Comparison of ENCODE assay signal across 23 mouse cellular contexts in the genomic region with DNA sequence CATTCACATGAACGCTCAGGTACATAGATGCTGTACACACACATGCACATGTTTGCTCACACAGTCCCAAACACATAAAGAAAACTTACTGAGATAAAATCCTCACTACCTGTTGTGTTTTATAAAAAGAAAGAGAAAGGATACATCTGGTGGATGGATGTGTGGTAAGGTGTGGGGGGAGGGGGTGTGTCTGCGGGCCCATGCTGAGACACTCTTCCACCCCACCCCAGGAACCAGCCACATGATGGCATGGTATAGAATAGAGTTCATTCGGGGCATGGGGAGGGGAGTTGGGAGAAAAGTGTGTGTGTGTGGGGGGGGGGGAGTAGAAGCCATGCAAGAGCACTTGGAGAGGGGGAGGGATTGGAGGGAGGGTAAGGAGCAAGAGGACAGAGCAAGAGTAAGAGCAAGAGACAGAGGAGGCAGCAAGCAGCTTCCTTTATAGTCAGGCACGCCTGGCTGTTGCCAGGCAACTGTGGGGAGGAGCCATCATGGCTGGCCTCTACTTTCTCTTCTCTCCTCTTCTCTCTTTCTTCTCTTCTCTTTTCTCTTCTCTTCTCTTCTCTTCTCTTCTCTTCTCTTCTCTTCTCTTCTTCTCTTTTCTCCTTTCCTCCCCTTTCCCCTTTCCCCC. TPM values are rescaled to one million over a fixed set of nuclear protein-coding genes. Genes with fewer than 3 reads are reported as not detected.
DNase-seq lines count a peak whose midpoint lies in the region; ATAC-seq lines count a peak whose summit lies in the region.
"Had no signal": no experiment of that assay in that cellular context is flagged by ENCODE, and none has a peak within 500 bp of the region (broad histone marks: within the 10 kb centered on the region; RNA-seq: fewer than 3 reads in every experiment).

No protein-coding gene starts in this region.

- no peak for ATAC-seq in embryonic facial prominence, embryonic 11.5 days (replicated peaks; ENCODE audit: insufficient number of reproducible peaks, low FRiP score, low TSS enrichment, low read depth)
- peak; percentile 56; the same call in 1 of the 2 replicates for ATAC-seq in midbrain, embryonic 12.5 days (ENCODE audit: low FRiP score, low read depth)
- no peak for ATAC-seq in midbrain, embryonic 15.5 days (replicated peaks)
- ATAC-seq in megakaryocyte progenitor cell, adult 5-6 weeks (replicated peaks; ENCODE audit: poor library complexity), result 0 out of 2 replicates have a peak, but pooled peaks have one; percentile 26
- ATAC-seq in liver, embryonic 11.5 days (replicated peaks; ENCODE audit: low FRiP score), result no peak
- ATAC-seq: intestine, embryonic 15.5 days had no signal

- no peak overlapping the region for H3K27ac ChIP-seq in embryonic facial prominence, embryonic 11.5 days (replicated peaks; ENCODE audit: low read depth, low read length)
- no peak overlapping the region for H3K27ac ChIP-seq in embryonic facial prominence, embryonic 10.5 days (replicated peaks)
- H3K27ac ChIP-seq in midbrain, embryonic 12.5 days (replicated peaks), result no peak overlapping the region
- H3K27ac ChIP-seq in midbrain, embryonic 15.5 days, result no peak overlapping the region
- no peak overlapping the region for H3K27ac ChIP-seq in liver, embryonic 11.5 days (ENCODE audit: low read depth, low read length)
- H3K27ac ChIP-seq: embryonic facial prominence, embryonic 15.5 days; heart, embryonic 15.5 days; hindbrain, embryonic 10.5 days; intestine, embryonic 15.5 days; layer of hippocampus, adult 2 months; limb, embryonic 13.5 days; stomach, postnatal 0 days had no signal

- H3K4me2 ChIP-seq in embryonic facial prominence, embryonic 11.5 days (ENCODE audit: low read depth, low read length), result no peak overlapping the region
- no peak overlapping the region for H3K4me2 ChIP-seq in midbrain, embryonic 12.5 days (replicated peaks)
- H3K4me2 ChIP-seq in midbrain, embryonic 15.5 days, result no peak overlapping the region
- H3K4me2 ChIP-seq in liver, embryonic 11.5 days, result no peak overlapping the region
- H3K4me2 ChIP-seq: embryonic facial prominence, embryonic 15.5 days; heart, embryonic 15.5 days; intestine, embryonic 15.5 days; limb, embryonic 13.5 days had no signal

- WGBS in embryonic facial prominence, embryonic 11.5 days, result 63% methylated on average over 4 of the region's 4 CpGs
- 67% methylated on average over 4 of the region's 4 CpGs for WGBS in embryonic facial prominence, embryonic 10.5 days
- WGBS in midbrain, embryonic 12.5 days, result 54% methylated on average over 4 of the region's 4 CpGs
- WGBS in midbrain, embryonic 15.5 days, result 54% methylated on average over 4 of the region's 4 CpGs
- WGBS in liver, embryonic 11.5 days, result 56% methylated on average over 4 of the region's 4 CpGs

- no peaks in the 10 kb centered on the region for H3K27me3 ChIP-seq in embryonic facial prominence, embryonic 11.5 days (ENCODE audit: control insufficient read depth, insufficient read depth, low read length)
- H3K27me3 ChIP-seq in embryonic facial prominence, embryonic 10.5 days (replicated peaks; ENCODE audit: low read depth, poor library complexity, severe bottlenecking), result no peaks in the 10 kb centered on the region
- no peaks in the 10 kb centered on the region for H3K27me3 ChIP-seq in midbrain, embryonic 12.5 days
- no peaks in the 10 kb centered on the region for H3K27me3 ChIP-seq in midbrain, embryonic 15.5 days (replicated peaks)
- H3K27me3 ChIP-seq in liver, embryonic 11.5 days (replicated peaks; ENCODE audit: control insufficient read depth, insufficient read depth, low read length), result no peaks in the 10 kb centered on the region
- H3K27me3 ChIP-seq: embryonic facial prominence, embryonic 15.5 days; heart, embryonic 15.5 days; intestine, embryonic 15.5 days; limb, embryonic 13.5 days had no signal

- no peaks in the 10 kb centered on the region for H3K4me1 ChIP-seq in embryonic facial prominence, embryonic 11.5 days (ENCODE audit: control insufficient read depth, insufficient read depth, low read length)
- H3K4me1 ChIP-seq in embryonic facial prominence, embryonic 10.5 days, result peaks cover 4% of the 10 kb centered on the region; the same call in 1 of the 2 replicates
- H3K4me1 ChIP-seq in midbrain, embryonic 12.5 days, result 0 out of 2 replicates have a peak, but pooled peaks cover 4% of the 10 kb centered on the region
- H3K4me1 ChIP-seq in midbrain, embryonic 15.5 days, result no peaks in the 10 kb centered on the region
- H3K4me1 ChIP-seq in liver, embryonic 11.5 days (replicated peaks; ENCODE audit: control insufficient read depth, insufficient read depth, low read length), result no peaks in the 10 kb centered on the region
- H3K4me1 ChIP-seq: embryonic facial prominence, embryonic 15.5 days; heart, embryonic 15.5 days; intestine, embryonic 15.5 days; limb, embryonic 13.5 days had no signal

- peak; percentile 8 for DNase-seq in embryonic facial prominence, embryonic 11.5 days (ENCODE audit: low spot score)
- DNase-seq in embryonic facial prominence, embryonic 10.5 days (ENCODE audit: low spot score), result no peak
- peak; percentile 69 for DNase-seq in R1 (ENCODE audit: low read depth, low spot score)
- no peak for DNase-seq in liver, embryonic 11.5 days (ENCODE audit: low spot score)
- DNase-seq in ovary, adult 18-20 months (ENCODE audit: low spot score), result no peak
- DNase-seq: cerebellum, postnatal 25 days; lung, postnatal 36 days; right cerebral cortex, postnatal 14 days had no signal

- no peaks in the 10 kb centered on the region for H3K36me3 ChIP-seq in embryonic facial prominence, embryonic 11.5 days (replicated peaks; ENCODE audit: control insufficient read depth, insufficient read depth, low read depth, low read length)
- H3K36me3 ChIP-seq in embryonic facial prominence, embryonic 10.5 days (replicated peaks), result peaks cover 3% of the 10 kb centered on the region
- H3K36me3 ChIP-seq in midbrain, embryonic 12.5 days, result no peaks in the 10 kb centered on the region
- no peaks in the 10 kb centered on the region for H3K36me3 ChIP-seq in midbrain, embryonic 15.5 days (replicated peaks)
- H3K36me3 ChIP-seq in liver, embryonic 11.5 days (ENCODE audit: control insufficient read depth, insufficient read depth, low read length), result no peaks in the 10 kb centered on the region
- H3K36me3 ChIP-seq: embryonic facial prominence, embryonic 15.5 days; heart, embryonic 15.5 days; intestine, embryonic 15.5 days; limb, embryonic 13.5 days had no signal

- H3K9ac ChIP-seq in embryonic facial prominence, embryonic 11.5 days (replicated peaks; ENCODE audit: low read length), result no peak overlapping the region
- no peak overlapping the region for H3K9ac ChIP-seq in midbrain, embryonic 12.5 days (replicated peaks)
- no peak overlapping the region for H3K9ac ChIP-seq in midbrain, embryonic 15.5 days
- no peak overlapping the region for H3K9ac ChIP-seq in liver, embryonic 11.5 days (ENCODE audit: low read depth, low read length)
- H3K9ac ChIP-seq: embryonic facial prominence, embryonic 15.5 days; heart, embryonic 15.5 days; intestine, embryonic 15.5 days; limb, embryonic 13.5 days had no signal

- H3K4me3 ChIP-seq in embryonic facial prominence, embryonic 11.5 days (ENCODE audit: low read depth, low read length), result no peak overlapping the region
- H3K4me3 ChIP-seq in embryonic facial prominence, embryonic 10.5 days, result no peak overlapping the region
- H3K4me3 ChIP-seq in midbrain, embryonic 12.5 days, result no peak overlapping the region
- no peak overlapping the region for H3K4me3 ChIP-seq in midbrain, embryonic 15.5 days
- H3K4me3 ChIP-seq in liver, embryonic 11.5 days (ENCODE audit: low read depth, low read length), result no peak overlapping the region
- H3K4me3 ChIP-seq: embryonic facial prominence, embryonic 15.5 days; heart, embryonic 15.5 days; hindbrain, embryonic 10.5 days; intestine, embryonic 15.5 days; layer of hippocampus, adult 2 months; limb, embryonic 13.5 days had no signal

- no peaks in the 10 kb centered on the region for H3K9me3 ChIP-seq in embryonic facial prominence, embryonic 11.5 days (replicated peaks; ENCODE audit: control insufficient read depth, low read length)
- H3K9me3 ChIP-seq in embryonic facial prominence, embryonic 10.5 days, result no peaks in the 10 kb centered on the region
- H3K9me3 ChIP-seq in midbrain, embryonic 12.5 days, result no peaks in the 10 kb centered on the region
- no peaks in the 10 kb centered on the region for H3K9me3 ChIP-seq in midbrain, embryonic 15.5 days
- H3K9me3 ChIP-seq in liver, embryonic 11.5 days (ENCODE audit: control insufficient read depth, low read length), result no peaks in the 10 kb centered on the region
- H3K9me3 ChIP-seq: embryonic facial prominence, embryonic 15.5 days; G1E; heart, embryonic 15.5 days; hindbrain, embryonic 10.5 days; intestine, embryonic 15.5 days; limb, embryonic 13.5 days had no signal

RNA-seq across cellular contexts. Expression of gene Mttp, which starts 17.9 kb away (rescaled TPM):
- polyA plus RNA-seq in embryonic facial prominence, embryonic 11.5 days (2014; fragmentation: Nextera tagmentation; extraction: Ambion mirVana), result 8.3 and 9.2 TPM in 2 replicates
- polyA plus RNA-seq in embryonic facial prominence, embryonic 10.5 days (2016; fragmentation: Nextera tagmentation; extraction: Ambion mirVana), result 9.8 and 10.0 TPM in 2 replicates
- polyA plus RNA-seq in midbrain, embryonic 12.5 days (2016; fragmentation: Nextera tagmentation; extraction: Ambion mirVana), result 12.4 and 14.1 TPM in 2 replicates
- 8.3 and 10.9 TPM in 2 replicates for polyA plus RNA-seq in midbrain, embryonic 15.5 days (2015; fragmentation: Nextera tagmentation; extraction: Ambion mirVana)
- 3.1 and 4.5 TPM in 2 replicates for total RNA-seq in megakaryocyte progenitor cell, adult 5-6 weeks (2015)
- total RNA-seq in megakaryocyte progenitor cell, adult 5-6 weeks (2017), result 2.0 and 5.6 TPM in 2 replicates
- polyA plus RNA-seq in liver, embryonic 11.5 days (2014; fragmentation: Nextera tagmentation; extraction: Ambion mirVana), result 45.0 and 53.2 TPM in 2 replicates

RNA-seq across cellular contexts. Expression of gene Trmt10a, which starts 19.4 kb away (rescaled TPM):
- polyA plus RNA-seq in embryonic facial prominence, embryonic 11.5 days (2014; fragmentation: Nextera tagmentation; extraction: Ambion mirVana), result 16.5 and 17.2 TPM in 2 replicates
- 18.1 and 20.0 TPM in 2 replicates for polyA plus RNA-seq in embryonic facial prominence, embryonic 10.5 days (2016; fragmentation: Nextera tagmentation; extraction: Ambion mirVana)
- polyA plus RNA-seq in midbrain, embryonic 12.5 days (2016; fragmentation: Nextera tagmentation; extraction: Ambion mirVana), result 14.0 and 15.6 TPM in 2 replicates
- polyA plus RNA-seq in midbrain, embryonic 15.5 days (2015; fragmentation: Nextera tagmentation; extraction: Ambion mirVana), result 6.5 and 7.3 TPM in 2 replicates
- total RNA-seq in megakaryocyte progenitor cell, adult 5-6 weeks (2015), result 5.6 and 8.2 TPM in 2 replicates
- 10.7 and 25.7 TPM in 2 replicates for total RNA-seq in megakaryocyte progenitor cell, adult 5-6 weeks (2017)
- polyA plus RNA-seq in liver, embryonic 11.5 days (2014; fragmentation: Nextera tagmentation; extraction: Ambion mirVana), result 13.1 and 13.5 TPM in 2 replicates

RNA-seq across cellular contexts. Expression of gene 4930579F01Rik, which starts 31.0 kb away (rescaled TPM):
- polyA plus RNA-seq in embryonic facial prominence, embryonic 11.5 days (2014; fragmentation: Nextera tagmentation; extraction: Ambion mirVana), result not detected in 2 replicates
- polyA plus RNA-seq in embryonic facial prominence, embryonic 10.5 days (2016; fragmentation: Nextera tagmentation; extraction: Ambion mirVana), result not detected in 2 replicates
- 0.14 TPM in 1 of 2 replicates, not detected in the other for polyA plus RNA-seq in midbrain, embryonic 12.5 days (2016; fragmentation: Nextera tagmentation; extraction: Ambion mirVana)
- not detected in 2 replicates for polyA plus RNA-seq in midbrain, embryonic 15.5 days (2015; fragmentation: Nextera tagmentation; extraction: Ambion mirVana)
- total RNA-seq in megakaryocyte progenitor cell, adult 5-6 weeks (2015), result not detected in 2 replicates
- total RNA-seq in megakaryocyte progenitor cell, adult 5-6 weeks (2017), result not detected in 2 replicates
- not detected in 2 replicates for polyA plus RNA-seq in liver, embryonic 11.5 days (2014; fragmentation: Nextera tagmentation; extraction: Ambion mirVana)
- total RNA-seq: adrenal gland, postnatal 36 days; G1E; gastrocnemius, postnatal 4 days; layer of hippocampus, adult 2 months had no signal
- polyA plus RNA-seq: frontal cortex, adult 2 months; G1E; heart, embryonic 15.5 days; hindbrain, embryonic 10.5 days; liver, embryonic 16.5 days had no signal

RNA-seq across cellular contexts. Expression of gene Adh7, which starts 54.9 kb away (rescaled TPM):
- polyA plus RNA-seq in embryonic facial prominence, embryonic 11.5 days (2014; fragmentation: Nextera tagmentation; extraction: Ambion mirVana), result not detected in 2 replicates
- not detected in 2 replicates for polyA plus RNA-seq in embryonic facial prominence, embryonic 10.5 days (2016; fragmentation: Nextera tagmentation; extraction: Ambion mirVana)
- 0.47 and 0.50 TPM in 2 replicates for polyA plus RNA-seq in midbrain, embryonic 12.5 days (2016; fragmentation: Nextera tagmentation; extraction: Ambion mirVana)
- polyA plus RNA-seq in midbrain, embryonic 15.5 days (2015; fragmentation: Nextera tagmentation; extraction: Ambion mirVana), result 1.2 and 1.4 TPM in 2 replicates
- not detected in 2 replicates for total RNA-seq in megakaryocyte progenitor cell, adult 5-6 weeks (2015)
- total RNA-seq in megakaryocyte progenitor cell, adult 5-6 weeks (2017), result not detected in 2 replicates
- 0.12 and 0.13 TPM in 2 replicates for polyA plus RNA-seq in liver, embryonic 11.5 days (2014; fragmentation: Nextera tagmentation; extraction: Ambion mirVana)
- polyA plus RNA-seq: G1E had no signal

Comparison
In these comparisons a context has a peak if more than half of its experiments do, and no peak if none do; other contexts are left out.
1. ATAC-seq: peak in midbrain, embryonic 12.5 days (single experiment) and megakaryocyte progenitor cell, adult 5-6 weeks (single experiment); none in embryonic facial prominence, embryonic 11.5 days (single experiment), midbrain, embryonic 15.5 days (single experiment) and liver, embryonic 11.5 days (single experiment).
2. DNase-seq: peak in embryonic facial prominence, embryonic 11.5 days (single experiment) and R1 (single experiment); none in embryonic facial prominence, embryonic 10.5 days (single experiment), liver, embryonic 11.5 days (single experiment) and ovary, adult 18-20 months (single experiment).